Mouse (Mus musculus): Measurements from ENCODE around the gene Phc2. TPM values are rescaled to one million over a fixed set of nuclear protein-coding genes. Genes with fewer than 3 reads are reported as not detected.

Phc2 gene
- polyA plus RNA-seq, 1 experiment = 61.4 TPM

- TF ChIP-seq POLR2A (IDR thresholded peaks at IDR 0.05; ENCODE audit: borderline replicate concordance, low read depth, low read length) (no peak), CTCF (IDR thresholded peaks at IDR 0.05; ENCODE audit: low read depth, low read length) (no peak)
- H3K4me3 ChIP-seq (ENCODE audit: insufficient read depth, low read length) = no peak overlapping the region
Measured at GRCm38 (mm10) chr4:128768120-128768519, 113.6 kb downstream of the Phc2 start.

GRCm38 (mm10) chr4:128769569-128770355, 115.3 kb downstream of the Phc2 start:
- Histone ChIP-seq H3K4me3 (ENCODE audit: insufficient read depth, low read length) (no peak overlapping the region), H3K27ac (ENCODE audit: insufficient read depth, low read depth, low read length) (no peak overlapping the region), H3K4me1 (ENCODE audit: control insufficient read depth, insufficient read depth, low read length) (peaks cover 18% of the 10 kb centered on the region)
- TF ChIP-seq CTCF (IDR thresholded peaks at IDR 0.05; ENCODE audit: low read depth, low read length) (no peak), POLR2A (IDR thresholded peaks at IDR 0.05; ENCODE audit: borderline replicate concordance, low read depth, low read length) (no peak)

More at GRCm38 (mm10) chr4:128768120-128768519, 113.6 kb downstream of the Phc2 start:
- Histone ChIP-seq H3K27ac (ENCODE audit: insufficient read depth, low read depth, low read length) (no peak overlapping the region), H3K4me1 (ENCODE audit: control insufficient read depth, insufficient read depth, low read length) (peaks cover 18% of the 10 kb centered on the region)

- TF ChIP-seq POLR2A (IDR thresholded peaks at IDR 0.05; ENCODE audit: borderline replicate concordance, low read depth, low read length) = no peak
- Histone ChIP-seq H3K4me3 (ENCODE audit: insufficient read depth, low read length) (no peak overlapping the region), H3K27ac (ENCODE audit: insufficient read depth, low read depth, low read length) (no peak overlapping the region), H3K4me1 (ENCODE audit: control insufficient read depth, insufficient read depth, low read length) (peaks cover 18% of the 10 kb centered on the region)
Measured at GRCm38 (mm10) chr4:128770698-128771097, 116.2 kb downstream of the Phc2 start.

- TF ChIP-seq CTCF (IDR thresholded peaks at IDR 0.05; ENCODE audit: low read depth, low read length) (no peak), POLR2A (IDR thresholded peaks at IDR 0.05; ENCODE audit: borderline replicate concordance, low read depth, low read length) (no peak)
- no peak overlapping the region for H3K4me3 ChIP-seq (ENCODE audit: insufficient read depth, low read length)
- H3K27ac ChIP-seq (ENCODE audit: insufficient read depth, low read depth, low read length) = no peak overlapping the region
- H3K4me1 ChIP-seq (ENCODE audit: control insufficient read depth, insufficient read depth, low read length) = peaks cover 8% of the 10 kb centered on the region
Measured at GRCm38 (mm10) chr4:128773820-128774219, 119.3 kb downstream of the Phc2 start.

- TF ChIP-seq CTCF (IDR thresholded peaks at IDR 0.05; ENCODE audit: low read depth, low read length) (peak; percentile 43), POLR2A (IDR thresholded peaks at IDR 0.05; ENCODE audit: borderline replicate concordance, low read depth, low read length) (no peak)
- no peak overlapping the region for H3K4me3 ChIP-seq (ENCODE audit: insufficient read depth, low read length)
- H3K27ac ChIP-seq (ENCODE audit: insufficient read depth, low read depth, low read length) = no peak overlapping the region
- peaks cover 3% of the 10 kb centered on the region for H3K4me1 ChIP-seq (ENCODE audit: control insufficient read depth, insufficient read depth, low read length)
Measured at GRCm38 (mm10) chr4:128774467-128774866, 120.0 kb downstream of the Phc2 start.

GRCm38 (mm10) chr4:128776568-128777289, 122.2 kb downstream of the Phc2 start:
- Histone ChIP-seq H3K27ac (ENCODE audit: insufficient read depth, low read depth, low read length) (no peak overlapping the region), H3K4me3 (ENCODE audit: insufficient read depth, low read length) (no peak overlapping the region), H3K4me1 (ENCODE audit: control insufficient read depth, insufficient read depth, low read length) (no peaks in the 10 kb centered on the region)
- TF ChIP-seq CTCF (IDR thresholded peaks at IDR 0.05; ENCODE audit: low read depth, low read length) = peak; percentile 96
- TF ChIP-seq POLR2A (IDR thresholded peaks at IDR 0.05; ENCODE audit: borderline replicate concordance, low read depth, low read length) = no peak

GRCm38 (mm10) chr4:128777593-128777992, 123.1 kb downstream of the Phc2 start:
- TF ChIP-seq POLR2A (IDR thresholded peaks at IDR 0.05; ENCODE audit: borderline replicate concordance, low read depth, low read length) (no peak), CTCF (IDR thresholded peaks at IDR 0.05; ENCODE audit: low read depth, low read length) (no peak)
- Histone ChIP-seq H3K4me3 (ENCODE audit: insufficient read depth, low read length) (no peak overlapping the region), H3K4me1 (ENCODE audit: control insufficient read depth, insufficient read depth, low read length) (no peaks in the 10 kb centered on the region), H3K27ac (ENCODE audit: insufficient read depth, low read depth, low read length) (no peak overlapping the region)

GRCm38 (mm10) chr4:128782037-128782436, 127.5 kb downstream of the Phc2 start:
- TF ChIP-seq POLR2A (IDR thresholded peaks at IDR 0.05; ENCODE audit: borderline replicate concordance, low read depth, low read length) = no peak
- no peak for TF ChIP-seq CTCF (IDR thresholded peaks at IDR 0.05; ENCODE audit: low read depth, low read length)
- H3K27ac ChIP-seq (ENCODE audit: insufficient read depth, low read depth, low read length) = no peak overlapping the region
- no peak overlapping the region for H3K4me3 ChIP-seq (ENCODE audit: insufficient read depth, low read length)
- H3K4me1 ChIP-seq (ENCODE audit: control insufficient read depth, insufficient read depth, low read length) = peaks cover 6% of the 10 kb centered on the region

- no peak for TF ChIP-seq POLR2A (IDR thresholded peaks at IDR 0.05; ENCODE audit: borderline replicate concordance, low read depth, low read length)
- no peak for TF ChIP-seq CTCF (IDR thresholded peaks at IDR 0.05; ENCODE audit: low read depth, low read length)
- no peak overlapping the region for H3K4me3 ChIP-seq (ENCODE audit: insufficient read depth, low read length)
- no peak overlapping the region for H3K27ac ChIP-seq (ENCODE audit: insufficient read depth, low read depth, low read length)
- H3K4me1 ChIP-seq (ENCODE audit: control insufficient read depth, insufficient read depth, low read length) = peaks cover 12% of the 10 kb centered on the region
Measured at GRCm38 (mm10) chr4:128782645-128783044, 128.1 kb downstream of the Phc2 start.
